Mouse (Mus musculus) ES-E14 (cell line): ENCODE results near the gene Vamp3. TPM values are rescaled to one million over a fixed set of nuclear protein-coding genes. Genes with fewer than 3 reads are reported as not detected.

Experiments used
- DNase-seq: peaks from one replicate; pipeline ENCODE4 v3.0.0-alpha.2; 2013; ENCODE audit warnings: low read depth, low spot score
- H3K27ac ChIP-seq: 2 replicates; pipeline ENCODE4 v1.5.1; 2012; ENCODE audit warnings: low read depth, mild to moderate bottlenecking, low read length, moderate library complexity, mixed read lengths; ENCODE audit not compliant: poor library complexity, insufficient read depth, severe bottlenecking
- H3K36me3 ChIP-seq: 2 replicates; pipeline ENCODE4 v1.6.1; 2012; ENCODE audit warnings: mild to moderate bottlenecking, low read length, moderate library complexity, mixed read lengths; ENCODE audit not compliant: control insufficient read depth, poor library complexity, insufficient read depth, severe bottlenecking
- H3K4me1 ChIP-seq, 2 experiments: fragments of 150-350 bp in 1 of 2; sonication (generic) in 1 of 2; 2 replicates each; pipeline ENCODE4 v1.6.1; 2012; ENCODE audit warnings: low read length in 2 of 2, mild to moderate bottlenecking in 1 of 2, mixed read lengths in 1 of 2; ENCODE audit not compliant: control insufficient read depth in 2 of 2, insufficient read depth in 2 of 2, poor library complexity in 1 of 2
- H3K4me3 ChIP-seq, 2 experiments: fragments of 150-350 bp in 1 of 2; sonication (generic) in 1 of 2; 2 replicates each; pipeline ENCODE4 v1.5.1; 2012; ENCODE audit warnings: low read length in 2 of 2, low read depth in 1 of 2, mild to moderate bottlenecking in 1 of 2, mixed read lengths in 1 of 2; ENCODE audit not compliant: insufficient read depth in 1 of 2, poor library complexity in 1 of 2, severe bottlenecking in 1 of 2
- H3K9ac ChIP-seq: 2 replicates; pipeline ENCODE4 v1.6.1; 2012; ENCODE audit warnings: low read depth, mild to moderate bottlenecking, low read length, mixed read lengths; ENCODE audit not compliant: poor library complexity, insufficient read depth, severe bottlenecking
- H3K9me3 ChIP-seq: fragments of 150-350 bp; sonication (generic); 2 replicates; pipeline ENCODE4 v1.6.1; 2012; ENCODE audit warnings: low read depth, mild to moderate bottlenecking, low read length; ENCODE audit not compliant: control insufficient read depth, insufficient read depth
- CHD2 ChIP-seq: IDR thresholded peaks from 2 replicates; pipeline ENCODE4 v1.6.1; 2014; ENCODE audit warnings: mild to moderate bottlenecking, low read depth, low read length, inconsistent platforms
- HCFC1 ChIP-seq: IDR thresholded peaks from 2 replicates; pipeline ENCODE4 v1.6.1; 2012; ENCODE audit warnings: low read length, inconsistent platforms, borderline replicate concordance; ENCODE audit not compliant: insufficient read depth
- MAFK ChIP-seq: IDR thresholded peaks from 2 replicates; pipeline ENCODE4 v1.6.1; 2014; ENCODE audit warnings: mild to moderate bottlenecking, low read depth, low read length, inconsistent platforms; ENCODE audit not compliant: insufficient read depth
- ZC3H11A ChIP-seq: IDR thresholded peaks from 2 replicates; pipeline ENCODE4 v1.6.1; 2012; ENCODE audit warnings: low read depth, mild to moderate bottlenecking, inconsistent platforms, low read length, borderline replicate concordance
- ZNF384 ChIP-seq: IDR thresholded peaks from 2 replicates; pipeline ENCODE4 v1.6.1; 2012; ENCODE audit warnings: low read depth, low read length, inconsistent platforms
- in situ Hi-C, 2 experiments: fragments of 600-800 bp; cut with MboI; formaldehyde crosslinking; loops; one replicate each; pipeline ENCODE4 v1.15.1; 2025; ENCODE audit warnings: low sequenced_read_pairs in 2 of 2, inconsistent platforms in 1 of 2; ENCODE audit not compliant: unreplicated experiment in 2 of 2
- total RNA-seq: library from RNA; depleted of rRNA; stranded (reverse); fragments of 300-350 nt; gene quantifications from 2 replicates; pipeline ENCODE4 v1.2.3, GENCODE M21; 2012

Gene Vamp3
- total RNA-seq, 1 experiment: 45.9 TPM

- H3K4me1 ChIP-seq: peaks cover 0 to 2% of the 10 kb centered on the region in 2 experiments; a peak in 1 of 4 replicates
- H3K27ac ChIP-seq: no peak overlapping the region
- DNase-seq: no peak
- no peaks in the 10 kb centered on the region for H3K9me3 ChIP-seq
- no peak overlapping the region for H3K9ac ChIP-seq
- TF ChIP-seq HCFC1 (no peak), ZNF384 (no peak), ZC3H11A (no peak), CHD2 (no peak), MAFK (no peak)
- in situ Hi-C loops: no loop called here
- H3K4me3 ChIP-seq: no peak overlapping the region
- H3K36me3 ChIP-seq: no peaks in the 10 kb centered on the region; the same call in 1 of the 2 replicates
Measured at GRCm38 (mm10) chr4:151097104-151097438, 39.3 kb upstream of the Vamp3 start.

DNA sequence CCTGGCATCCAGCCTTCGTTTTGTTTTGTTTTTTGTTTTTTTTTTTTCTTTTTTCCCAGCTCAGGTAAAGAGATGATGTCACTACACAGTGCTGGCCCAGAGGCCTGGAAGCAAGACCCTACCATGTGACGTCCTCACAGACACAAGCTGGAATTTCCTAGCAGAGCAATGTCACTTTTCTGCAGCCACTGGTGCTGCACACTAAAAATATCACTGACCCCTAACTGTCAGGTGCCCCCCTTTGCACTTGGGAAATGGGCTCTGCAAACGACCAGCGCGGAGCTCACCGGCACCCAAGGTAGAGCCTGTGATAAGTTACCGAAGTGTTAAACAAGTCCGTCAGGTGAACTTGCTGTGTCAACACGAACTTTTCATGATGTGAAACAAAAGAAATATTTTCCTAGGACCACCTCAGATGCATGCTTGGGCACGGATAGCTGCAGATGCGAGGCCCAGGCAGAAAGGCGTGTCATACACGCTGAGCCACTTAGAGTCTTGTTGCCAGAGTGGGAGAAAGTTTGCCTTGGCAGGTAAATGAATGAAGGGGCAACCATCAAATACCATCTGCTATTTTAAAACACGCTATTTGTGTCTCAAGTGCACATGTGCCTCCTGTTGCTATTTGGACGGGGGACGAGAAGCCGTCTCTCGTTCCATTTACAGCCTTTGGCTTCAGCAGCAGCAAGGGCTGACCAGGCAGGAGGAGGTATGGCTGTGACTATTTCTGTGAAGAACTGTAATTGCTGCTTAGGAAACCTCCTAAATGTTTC, 38.8 kb upstream of the Vamp3 start:
- Histone ChIP-seq H3K27ac (no peak overlapping the region), H3K4me3 (no peak overlapping the region), H3K36me3 (no peaks in the 10 kb centered on the region; the same call in 1 of the 2 replicates), H3K9ac (no peak overlapping the region), H3K9me3 (no peaks in the 10 kb centered on the region), H3K4me1 (peaks cover 0 to 2% of the 10 kb centered on the region in 2 experiments; a peak in 1 of 4 replicates)
- TF ChIP-seq CHD2 (no peak), MAFK (no peak), ZC3H11A (no peak), ZNF384 (no peak), HCFC1 (no peak)
- DNase-seq: no peak
- in situ Hi-C loops: no loop called here

GRCm38 (mm10) chr4:151095207-151095606, 37.4 kb upstream of the Vamp3 start:
- Histone ChIP-seq H3K36me3 (no peaks in the 10 kb centered on the region; the same call in 1 of the 2 replicates), H3K9ac (no peak overlapping the region), H3K4me3 (no peak overlapping the region), H3K27ac (no peak overlapping the region), H3K9me3 (no peaks in the 10 kb centered on the region), H3K4me1 (peaks cover 0 to 2% of the 10 kb centered on the region in 2 experiments; a peak in 1 of 4 replicates)
- in situ Hi-C loops: no loop called here
- no peak for DNase-seq
- TF ChIP-seq MAFK (no peak), ZNF384 (no peak), HCFC1 (no peak)

DNA sequence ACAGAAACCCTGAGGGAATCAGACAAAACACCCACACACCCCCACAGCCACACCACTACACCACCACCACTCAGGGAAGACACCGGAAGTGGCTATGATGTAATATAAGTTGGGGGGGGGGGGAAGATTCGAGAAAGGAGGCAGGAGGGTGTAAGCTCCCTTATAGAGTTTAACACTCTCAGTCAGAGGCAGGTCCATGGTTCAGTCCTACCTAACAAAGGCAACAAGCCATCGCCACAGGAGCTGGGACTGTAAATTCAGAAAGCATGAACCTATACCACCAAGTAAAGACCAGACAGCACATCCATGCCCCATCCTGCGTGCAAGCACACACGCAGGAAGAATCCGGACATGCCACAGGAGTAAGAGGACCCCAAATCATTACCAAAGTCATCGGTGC, 31.5 kb upstream of the Vamp3 start, which contains the start of gene Gm13090:
Gm13090 (plus strand) TSS at position 301 of the 400 bp plus-strand sequence.
- Histone ChIP-seq H3K9me3 (no peaks in the 10 kb centered on the region), H3K27ac (no peak within 1 kb of the TSS), H3K4me1 (no peaks in the 10 kb centered on the region; a peak in 2 of 4 replicates), H3K36me3 (peaks cover 9% of the 10 kb centered on the region; the same call in 1 of the 2 replicates), H3K4me3 (no peak within 1 kb of the TSS), H3K9ac (no peak within 1 kb of the TSS)
- in situ Hi-C loops: no loop called here
- TF ChIP-seq ZC3H11A (no peak), CHD2 (no peak), ZNF384 (no peak), MAFK (no peak), HCFC1 (no peak)
- no peak for DNase-seq
